Mouse (Mus musculus) natural killer cell, adult 2 months (primary cell): ENCODE measurements around the gene Olfr1417.
"Not testable (repeated sequence)": the region's sequence is repeated elsewhere in the genome, so short reads cannot be mapped to it uniquely, and the experiment has no call there.

Experiments
- DNase-seq, 2 experiments: peaks; one replicate each; pipeline ENCODE4 v3.0.0; 2022; ENCODE audit warnings: low spot score in 2 of 2

Olfr1417 gene

GRCm38 (mm10) chr19:11839119-11839518 is at the start of gene Olfr1417:
Gene Olfr1417, minus strand, starts transcription at chr19:11839219.
- DNase-seq = no peak

DNA sequence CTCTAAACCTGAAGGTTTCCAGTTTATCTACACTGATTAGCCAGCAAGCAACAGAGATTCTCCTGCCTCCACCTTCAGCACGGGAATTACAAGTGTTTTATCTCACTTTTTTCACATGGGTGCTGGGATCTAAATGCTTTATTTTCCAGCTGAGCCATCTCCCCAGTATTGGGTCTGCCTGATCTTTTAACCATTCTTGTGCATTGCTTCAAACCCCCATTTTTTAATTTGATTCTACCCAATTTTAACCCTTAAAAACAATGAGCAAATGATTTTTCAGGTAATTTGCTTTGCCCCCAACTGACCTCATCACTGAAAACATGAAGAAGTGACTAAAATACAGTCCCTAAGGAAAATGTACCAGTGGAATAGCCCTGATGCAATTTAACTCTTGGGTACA is 47.2 kb upstream of the Olfr1417 start, which contains the start of gene Olfr1420:
TSS of gene Olfr1420 (plus strand) at position 301 of the 400 bp plus-strand sequence.
- DNase-seq = no peak

DNA sequence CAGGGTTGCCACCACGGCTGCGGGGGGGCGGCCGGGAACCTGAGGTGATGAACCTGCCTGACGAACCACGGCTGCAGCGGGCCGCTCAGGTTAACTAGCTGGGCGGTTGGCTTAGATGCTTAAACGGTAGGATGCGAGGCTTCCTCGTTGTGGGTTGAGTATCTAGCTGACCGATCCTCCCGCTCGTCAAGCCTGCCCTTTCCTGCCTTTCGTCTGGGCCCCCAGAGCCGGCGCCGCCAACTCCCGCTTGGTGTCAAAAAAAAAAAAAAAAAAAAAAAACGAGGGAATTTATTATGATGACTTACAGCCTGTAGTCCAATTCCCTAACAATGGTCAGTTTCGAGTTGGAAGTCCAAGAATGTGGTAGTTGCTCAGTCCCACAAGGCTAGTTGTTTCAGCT is 39.4 kb upstream of the Olfr1417 start:
- not testable (repeated sequence) for DNase-seq

- no peak for DNase-seq
Measured at GRCm38 (mm10) chr19:11875006-11875405, 36.0 kb upstream of the Olfr1417 start, which contains the start of gene Olfr1419. Gene Olfr1419, minus strand, starts transcription at chr19:11875106.

- DNase-seq = no peak
Measured at GRCm38 (mm10) chr19:11867837-11868236, 28.8 kb upstream of the Olfr1417 start.

- no peak for DNase-seq
Measured at GRCm38 (mm10) chr19:11860966-11861365, 21.9 kb upstream of the Olfr1417 start, which contains the start of gene Olfr1418. Gene Olfr1418, minus strand, starts transcription at chr19:11861066.

DNA sequence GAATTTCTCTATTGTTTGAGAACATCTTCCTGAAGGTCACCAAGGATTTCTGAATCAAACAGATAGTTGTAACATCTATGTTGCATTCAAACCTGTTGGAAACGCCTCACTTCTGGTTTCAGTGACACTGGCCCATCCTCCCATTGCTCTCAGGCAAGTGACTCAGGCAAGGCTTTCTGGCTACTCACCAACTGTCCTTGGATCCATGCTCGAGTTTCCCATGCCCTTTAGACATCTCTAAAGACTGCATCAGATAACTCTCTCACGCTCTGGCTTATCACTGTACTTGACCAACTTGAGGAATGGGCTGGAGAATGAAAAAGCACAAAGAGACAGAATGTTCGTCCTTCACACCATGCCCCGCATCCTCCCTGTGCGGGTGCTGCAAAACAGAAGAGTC is 17.5 kb upstream of the Olfr1417 start:
- DNase-seq = no peak

DNA sequence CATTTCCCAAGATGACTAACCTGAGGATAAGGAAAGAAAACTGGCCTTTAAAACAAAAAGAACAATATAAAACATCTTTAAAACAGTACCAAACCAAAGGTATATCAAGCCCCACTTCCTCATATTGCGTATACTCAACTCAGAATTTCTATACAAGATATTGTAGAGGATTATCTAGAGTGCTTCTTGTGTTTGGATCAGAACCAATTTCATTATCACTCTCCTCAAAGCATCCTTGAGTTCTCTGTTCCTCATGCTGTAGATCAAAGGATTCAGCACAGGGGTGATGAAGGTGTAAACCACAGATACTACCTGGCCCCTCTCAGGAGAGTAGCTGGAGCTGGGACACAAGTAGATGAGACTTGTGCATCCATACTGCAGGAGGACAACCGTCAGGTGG is 15.8 kb upstream of the Olfr1417 start:
- DNase-seq = no peak

- no peak for DNase-seq
Measured at GRCm38 (mm10) chr19:11852652-11853051, 13.6 kb upstream of the Olfr1417 start.

DNA sequence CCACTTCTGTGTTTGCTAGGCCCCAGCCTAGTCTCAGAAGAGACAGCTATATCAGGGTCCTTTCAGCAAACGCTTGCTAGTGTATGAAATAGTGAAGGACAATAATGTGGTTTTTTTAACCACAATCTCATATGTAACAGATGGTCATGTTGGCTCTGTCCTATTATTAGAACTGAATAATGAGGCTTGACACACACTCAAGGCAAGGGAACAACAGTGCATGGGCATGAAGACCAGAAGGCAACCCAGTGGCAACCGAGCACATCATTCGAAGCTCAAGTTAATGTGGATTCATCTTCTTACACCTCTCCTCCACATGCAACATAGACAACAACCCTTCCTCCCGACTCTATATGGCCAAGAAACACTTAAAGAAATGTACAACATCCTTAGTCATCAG is 7.3 kb upstream of the Olfr1417 start:
- DNase-seq = no peak

- no peak for DNase-seq
Measured at GRCm38 (mm10) chr19:11823346-11824065, 15.5 kb downstream of the Olfr1417 start.

- DNase-seq = no peak
Measured at GRCm38 (mm10) chr19:11820211-11820610, 18.8 kb downstream of the Olfr1417 start.

DNA sequence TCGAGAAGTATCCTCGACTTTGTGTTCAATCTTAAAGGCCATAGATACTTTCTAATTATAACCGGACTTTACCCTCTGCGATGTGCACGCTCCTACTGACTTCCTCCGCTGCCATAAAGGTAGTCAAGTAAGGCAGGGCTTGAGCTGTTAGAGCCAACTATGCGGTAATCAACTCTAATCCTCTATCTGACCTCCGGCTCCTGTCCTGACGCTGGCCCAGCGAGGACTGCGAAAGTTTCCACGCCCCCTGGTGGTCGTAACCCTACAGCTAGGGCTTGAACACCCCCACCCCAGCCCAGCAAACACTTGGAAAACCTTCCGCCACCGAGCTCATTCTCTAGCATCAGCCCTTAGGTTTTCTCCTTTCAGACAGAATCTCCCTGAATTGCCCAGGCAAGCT is 19.2 kb downstream of the Olfr1417 start:
- peak; percentile 71 to 74 for DNase-seq

DNA sequence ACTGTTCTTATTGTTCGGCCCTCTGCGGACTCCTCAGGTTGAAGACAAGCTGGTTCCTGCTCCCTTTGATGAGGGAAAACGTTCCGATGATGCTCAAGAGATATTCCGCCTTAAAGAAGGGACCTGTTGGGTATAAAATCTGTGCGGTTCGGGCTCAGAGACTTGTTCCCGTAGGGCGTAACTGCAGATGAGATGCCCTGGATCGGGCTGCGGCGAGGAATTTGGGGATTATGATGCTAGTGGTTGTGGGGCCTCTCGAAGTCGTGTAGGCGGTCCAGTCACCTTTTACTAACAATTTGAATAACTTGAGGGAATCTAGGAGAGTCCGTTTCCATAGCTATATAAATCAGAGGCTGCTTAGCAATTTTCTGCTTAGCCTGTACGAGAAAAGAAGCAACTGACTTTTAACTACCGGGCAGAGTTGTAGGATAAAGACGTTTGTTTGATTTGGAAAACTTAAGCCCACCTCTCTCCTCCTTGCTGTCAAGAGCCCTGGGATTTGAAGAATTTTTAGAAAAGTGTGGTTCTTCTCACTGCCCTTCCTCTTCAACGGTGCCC is 19.8 kb downstream of the Olfr1417 start, which contains the start of gene Stx3:
TSS of gene Stx3 (minus strand) at position 261 of the 558 bp plus-strand sequence.
- no peak for DNase-seq

DNA sequence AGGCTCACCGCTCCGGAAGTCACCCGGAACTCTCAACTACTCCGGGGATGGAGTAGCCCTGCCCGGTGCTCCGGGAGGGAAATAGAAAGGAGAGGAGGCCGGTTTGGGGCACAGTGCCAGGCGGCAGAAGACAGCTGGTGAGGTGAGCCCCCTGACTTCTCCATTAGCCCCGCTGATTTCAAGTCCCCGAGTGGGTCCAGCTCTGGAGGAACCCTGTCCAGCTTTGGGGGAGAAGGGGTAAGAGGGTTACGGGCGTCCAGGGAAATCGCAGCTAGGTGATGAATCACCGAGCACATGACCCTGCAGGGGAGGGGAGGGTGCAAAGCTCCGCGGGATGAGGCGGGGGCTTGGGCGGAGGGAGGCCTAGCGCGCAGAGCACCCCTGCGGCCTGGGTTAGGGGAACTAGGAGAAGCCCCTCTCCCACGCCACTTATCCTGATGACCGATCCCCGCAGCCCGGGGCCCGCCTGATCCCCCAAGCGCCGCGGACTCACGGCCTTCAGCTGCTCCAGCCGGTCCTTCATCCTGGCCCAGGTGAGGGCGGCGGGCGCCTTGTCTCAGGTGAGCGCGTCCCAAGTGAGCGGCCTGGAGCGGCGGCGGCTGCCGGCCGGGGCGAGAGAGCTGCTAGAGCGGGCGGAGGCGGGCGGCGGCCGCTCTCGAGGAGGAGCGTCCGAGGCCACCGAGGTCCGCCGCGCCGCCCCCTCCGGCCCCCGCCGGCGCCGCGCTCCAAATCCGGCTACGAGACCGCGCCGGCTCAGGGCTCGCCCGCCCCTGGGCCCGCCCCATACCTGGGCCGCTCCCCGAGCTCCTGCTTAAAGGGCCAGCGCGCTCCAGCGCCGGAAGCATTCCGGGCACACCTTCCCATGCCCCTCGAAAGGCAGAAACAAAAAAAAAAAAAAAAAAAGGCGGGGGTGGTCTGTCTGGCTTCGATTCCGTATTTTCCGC is 20.5 kb downstream of the Olfr1417 start:
- DNase-seq = peak; percentile 20 to 29

- no peak for DNase-seq
Measured at GRCm38 (mm10) chr19:11817586-11817985, 21.4 kb downstream of the Olfr1417 start.

DNA sequence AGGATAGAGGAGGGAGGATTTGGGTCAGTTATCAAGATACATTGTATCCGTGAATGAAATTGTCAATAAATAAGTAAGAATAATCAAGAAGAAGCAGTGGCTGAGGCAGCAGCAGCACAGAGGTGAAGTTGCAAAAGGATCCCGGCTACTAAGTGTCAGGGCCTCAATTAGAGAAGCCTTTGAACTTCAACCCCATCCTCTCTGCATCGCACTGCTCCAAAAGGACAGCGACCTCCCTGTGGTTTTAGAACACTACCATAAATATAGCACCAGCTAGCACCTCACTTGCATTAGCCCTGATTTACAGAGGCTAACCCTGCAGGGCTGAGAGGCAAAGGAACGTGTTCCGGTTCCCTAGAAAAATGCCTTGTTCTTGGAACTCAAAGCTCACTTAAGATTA is 22.3 kb downstream of the Olfr1417 start:
- DNase-seq = no peak

GRCm38 (mm10) chr19:11814742-11815333 is 24.2 kb downstream of the Olfr1417 start:
- no peak for DNase-seq

DNA sequence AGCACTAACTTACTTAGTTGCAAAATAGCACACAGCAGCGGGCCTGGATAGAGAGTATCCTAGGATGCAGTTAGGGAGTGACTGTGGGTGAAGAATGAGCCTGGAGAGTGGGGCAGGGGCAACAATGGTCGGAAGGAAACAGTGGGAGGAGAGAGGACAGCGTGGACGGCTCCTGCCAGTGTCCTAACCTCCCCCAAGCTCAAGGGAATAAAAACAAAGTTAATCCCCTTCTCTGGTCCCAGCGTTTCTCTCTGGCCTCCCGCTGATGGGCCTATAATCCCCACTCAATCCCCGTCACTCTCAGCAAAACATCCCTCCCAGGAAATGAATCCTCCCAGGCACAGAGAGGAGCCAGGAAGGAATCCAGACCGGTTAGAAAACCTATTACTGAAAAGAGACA is 25.4 kb downstream of the Olfr1417 start:
- no peak for DNase-seq

GRCm38 (mm10) chr19:11813136-11813535 is 25.9 kb downstream of the Olfr1417 start:
- peak in 1 of 2 experiments; percentile 4 for DNase-seq

GRCm38 (mm10) chr19:11811688-11812365 is 27.2 kb downstream of the Olfr1417 start:
- no peak for DNase-seq
